Mouse (Mus musculus) erythroblast, embryonic 14.5 days (primary cell): ENCODE measurements around the gene Tmprss13. TPM values are rescaled to one million over a fixed set of nuclear protein-coding genes. Genes with fewer than 3 reads are reported as not detected.

ENCODE experiments used
- H3K27me3 ChIP-seq: 2 replicates; pipeline ENCODE4 v1.6.1; 2012; ENCODE audit warnings: inconsistent platforms; ENCODE audit not compliant: control insufficient read depth
- H3K36me3 ChIP-seq: 2 replicates; pipeline ENCODE4 v1.6.1; 2012; ENCODE audit warnings: mild to moderate bottlenecking, inconsistent platforms; ENCODE audit not compliant: control insufficient read depth
- H3K4me1 ChIP-seq: 2 replicates; pipeline ENCODE4 v1.6.1; 2012; ENCODE audit warnings: inconsistent platforms; ENCODE audit not compliant: control insufficient read depth
- H3K4me3 ChIP-seq: replicated peaks from 2 replicates; pipeline ENCODE3; 2012; ENCODE audit warnings: moderate library complexity, mild to moderate bottlenecking, inconsistent platforms
- H3K9me3 ChIP-seq: 2 replicates; pipeline ENCODE4 v1.6.1; 2012; ENCODE audit warnings: low read length, inconsistent platforms, mixed read lengths; ENCODE audit not compliant: control insufficient read depth
- GATA1 ChIP-seq: IDR thresholded peaks from 2 replicates; pipeline ENCODE4 v1.6.1; 2012; ENCODE audit warnings: low read length, inconsistent platforms, mixed read lengths
- TAL1 ChIP-seq: IDR thresholded peaks from 3 replicates; pipeline ENCODE4 v1.6.1; 2012; ENCODE audit warnings: low read length, inconsistent platforms, mixed read lengths
- polyA plus RNA-seq: library from polyadenylated mRNA; stranded (reverse); fragments of >175 nt; gene quantifications from 2 replicates; pipeline ENCODE4 v1.2.3, GENCODE M21; 2012

Tmprss13 gene
- polyA plus RNA-seq, 1 experiment = not detected

DNA sequence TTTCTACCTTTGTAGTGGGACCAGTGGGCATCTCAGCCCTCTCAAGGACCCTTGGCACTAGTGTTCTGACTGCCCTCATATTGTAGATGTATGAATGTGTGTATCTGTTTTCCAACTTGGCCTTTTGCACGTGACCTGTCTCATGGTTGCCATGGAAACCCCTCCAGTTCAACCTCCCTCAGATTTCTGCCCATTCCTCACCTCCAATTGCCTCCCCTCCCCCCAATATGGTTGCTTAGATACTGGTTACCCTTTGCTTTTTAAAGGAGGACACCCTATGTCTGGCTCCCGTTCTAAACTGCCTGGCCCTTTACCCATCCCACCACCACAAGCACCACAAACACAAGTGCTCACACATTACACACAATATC is 52.4 kb downstream of the Tmprss13 start:
- peaks cover 28% of the 10 kb centered on the region for H3K27me3 ChIP-seq
- no peaks in the 10 kb centered on the region for H3K36me3 ChIP-seq
- H3K9me3 ChIP-seq = no peaks in the 10 kb centered on the region
- TF ChIP-seq GATA1 (no peak), TAL1 (no peak)
- no peaks in the 10 kb centered on the region for H3K4me1 ChIP-seq
- H3K4me3 ChIP-seq = no peak overlapping the region

DNA sequence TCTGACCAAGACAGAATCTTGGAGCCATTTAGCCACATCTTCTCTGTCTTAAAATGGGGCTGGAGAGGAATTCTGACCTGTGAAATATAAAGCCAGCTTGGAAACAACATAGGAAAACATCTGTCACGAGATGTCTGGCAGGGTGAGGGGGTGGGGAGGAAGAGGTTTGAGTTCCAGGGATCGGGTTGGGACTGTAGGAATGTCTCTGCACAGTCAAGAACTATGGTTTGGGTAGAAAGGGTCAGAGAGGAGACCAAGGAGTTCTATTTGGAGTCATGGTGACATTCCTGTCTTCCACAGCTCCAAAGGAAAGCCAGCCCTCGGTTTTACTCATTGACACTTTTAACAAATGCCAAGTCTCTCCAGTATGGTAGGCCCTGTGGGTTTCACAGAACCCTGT is 55.0 kb downstream of the Tmprss13 start:
- peaks cover 28% of the 10 kb centered on the region for H3K27me3 ChIP-seq
- H3K4me1 ChIP-seq = no peaks in the 10 kb centered on the region
- H3K9me3 ChIP-seq = no peaks in the 10 kb centered on the region
- no peak for TF ChIP-seq GATA1
- no peak for TF ChIP-seq TAL1
- H3K36me3 ChIP-seq = no peaks in the 10 kb centered on the region
- H3K4me3 ChIP-seq = no peak overlapping the region

DNA sequence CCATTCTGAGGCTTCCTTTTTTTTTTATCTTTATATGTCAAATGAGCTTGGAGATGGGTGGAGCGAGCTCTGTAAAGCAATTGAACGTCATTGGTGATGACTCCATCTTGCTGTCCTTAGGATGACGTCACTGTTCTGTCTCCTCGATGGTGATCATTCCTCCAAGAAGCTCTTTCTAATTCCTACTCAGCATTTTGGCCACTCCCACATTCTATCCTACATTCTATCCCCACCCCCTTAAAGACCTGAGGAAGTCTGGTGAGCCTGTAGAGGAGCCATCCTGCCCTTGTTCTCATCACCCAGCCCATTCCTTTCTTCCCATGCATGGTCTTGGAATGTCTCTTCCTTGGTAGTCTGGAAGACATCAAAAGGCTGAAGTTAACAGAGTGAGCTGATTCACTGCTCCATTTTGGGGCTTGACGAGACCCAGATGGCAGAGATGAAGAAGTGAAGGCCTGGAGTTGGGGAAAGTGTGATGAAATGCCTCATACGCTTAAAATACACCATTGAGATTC is 56.1 kb downstream of the Tmprss13 start:
- TF ChIP-seq TAL1 = no peak
- no peak for TF ChIP-seq GATA1
- H3K9me3 ChIP-seq = no peaks in the 10 kb centered on the region
- no peaks in the 10 kb centered on the region for H3K36me3 ChIP-seq

DNA sequence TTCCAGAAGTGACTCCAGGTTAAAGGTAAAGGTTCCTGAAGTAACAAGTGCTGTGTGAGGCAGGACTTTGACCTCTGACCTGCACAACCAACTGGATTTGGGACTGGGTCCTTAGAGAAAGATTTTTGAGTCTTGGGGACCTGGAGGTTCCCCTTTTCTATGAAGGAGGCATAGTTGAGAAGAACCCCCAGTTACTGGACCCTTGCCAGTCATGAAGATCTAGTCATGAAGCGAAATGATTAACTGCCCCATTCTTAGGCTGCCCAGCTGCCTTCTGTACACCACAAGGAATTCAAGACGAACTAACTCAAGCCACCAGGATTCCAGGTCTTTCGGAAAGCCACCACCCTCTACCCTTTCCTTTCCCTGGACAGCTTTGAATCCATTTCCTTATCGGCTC is 57.5 kb downstream of the Tmprss13 start:
- H3K4me3 ChIP-seq = no peak overlapping the region
- H3K4me1 ChIP-seq = no peaks in the 10 kb centered on the region
- TF ChIP-seq GATA1 = no peak
- peaks cover 6% of the 10 kb centered on the region for H3K27me3 ChIP-seq
- no peaks in the 10 kb centered on the region for H3K9me3 ChIP-seq
- no peaks in the 10 kb centered on the region for H3K36me3 ChIP-seq

More for the DNA sequence above, 56.1 kb downstream of the Tmprss13 start:
- Histone ChIP-seq H3K4me1 (no peaks in the 10 kb centered on the region), H3K4me3 (no peak overlapping the region), H3K27me3 (peaks cover 20% of the 10 kb centered on the region)

GRCm38 (mm10) chr9:45376883-45377282 is 58.0 kb downstream of the Tmprss13 start:
- TF ChIP-seq GATA1 (no peak), TAL1 (no peak)
- Histone ChIP-seq H3K27me3 (peaks cover 1% of the 10 kb centered on the region), H3K36me3 (no peaks in the 10 kb centered on the region), H3K4me1 (no peaks in the 10 kb centered on the region), H3K4me3 (no peak overlapping the region), H3K9me3 (no peaks in the 10 kb centered on the region)

DNA sequence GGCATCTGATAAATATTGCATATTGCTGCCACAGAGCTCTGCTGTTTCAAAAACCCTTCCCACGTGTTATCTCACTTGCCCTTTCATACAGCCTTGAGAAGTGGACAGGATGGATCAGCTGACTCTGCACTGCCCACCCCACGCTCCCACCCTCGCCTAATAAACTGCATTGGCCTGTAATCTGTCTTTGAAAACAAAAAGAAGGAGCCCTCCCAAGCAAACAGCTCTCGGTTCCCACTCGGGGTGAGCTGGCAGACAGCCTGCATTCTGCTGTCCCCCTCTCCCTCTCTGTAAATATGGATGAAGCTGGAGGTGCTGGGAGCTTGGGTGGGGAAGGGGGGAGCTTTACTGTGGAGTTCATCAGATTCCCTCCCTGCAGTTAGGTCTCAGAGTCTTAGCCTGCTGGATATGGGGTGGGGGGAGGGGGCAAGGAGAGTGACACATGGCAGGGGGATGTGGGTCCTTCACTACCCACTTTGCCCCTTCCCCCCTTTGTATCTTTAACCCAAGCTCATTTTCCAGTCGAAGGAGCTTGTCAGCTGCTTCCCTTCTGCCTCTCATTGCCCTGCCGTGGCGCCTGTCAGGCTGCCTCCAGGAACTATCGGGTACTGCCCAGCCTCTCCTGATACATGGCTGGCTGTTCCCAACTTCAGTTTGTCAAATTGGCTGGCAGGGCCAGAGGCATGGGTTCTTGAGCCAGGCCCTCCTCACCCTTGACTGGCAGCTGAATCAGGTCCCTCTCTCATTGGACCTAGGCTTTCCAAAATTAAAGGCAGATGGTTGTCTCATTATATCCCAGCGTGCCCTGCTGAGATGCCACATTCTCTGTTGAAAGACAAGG is 61.7 kb downstream of the Tmprss13 start:
- no peak for TF ChIP-seq GATA1
- TF ChIP-seq TAL1 = no peak
- Histone ChIP-seq H3K9me3 (no peaks in the 10 kb centered on the region), H3K27me3 (no peaks in the 10 kb centered on the region), H3K4me3 (no peak overlapping the region), H3K36me3 (no peaks in the 10 kb centered on the region), H3K4me1 (no peaks in the 10 kb centered on the region)

DNA sequence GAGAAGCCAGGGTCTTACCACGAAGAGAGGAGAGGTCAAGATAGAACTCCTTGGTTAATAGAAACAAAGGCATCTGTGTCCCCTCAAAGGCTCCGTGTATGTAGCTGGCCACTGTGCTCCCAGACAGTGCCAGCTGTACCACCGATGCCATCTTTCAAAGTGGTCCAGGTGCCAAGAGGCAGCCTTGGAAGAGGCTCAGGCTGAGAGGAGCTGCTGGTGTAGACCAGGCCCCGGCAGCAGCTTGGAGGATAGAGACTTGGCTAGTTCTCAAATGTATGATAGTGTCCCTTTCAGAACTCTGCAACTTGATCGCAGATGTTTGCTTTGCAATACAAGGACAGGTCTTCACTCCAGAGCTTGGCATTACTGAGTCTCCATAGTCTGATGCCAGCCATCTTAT is 63.4 kb downstream of the Tmprss13 start:
- H3K27me3 ChIP-seq = no peaks in the 10 kb centered on the region
- no peaks in the 10 kb centered on the region for H3K9me3 ChIP-seq
- no peaks in the 10 kb centered on the region for H3K36me3 ChIP-seq
- no peaks in the 10 kb centered on the region for H3K4me1 ChIP-seq
- TF ChIP-seq TAL1 = no peak
- TF ChIP-seq GATA1 = no peak
- H3K4me3 ChIP-seq = no peak overlapping the region

DNA sequence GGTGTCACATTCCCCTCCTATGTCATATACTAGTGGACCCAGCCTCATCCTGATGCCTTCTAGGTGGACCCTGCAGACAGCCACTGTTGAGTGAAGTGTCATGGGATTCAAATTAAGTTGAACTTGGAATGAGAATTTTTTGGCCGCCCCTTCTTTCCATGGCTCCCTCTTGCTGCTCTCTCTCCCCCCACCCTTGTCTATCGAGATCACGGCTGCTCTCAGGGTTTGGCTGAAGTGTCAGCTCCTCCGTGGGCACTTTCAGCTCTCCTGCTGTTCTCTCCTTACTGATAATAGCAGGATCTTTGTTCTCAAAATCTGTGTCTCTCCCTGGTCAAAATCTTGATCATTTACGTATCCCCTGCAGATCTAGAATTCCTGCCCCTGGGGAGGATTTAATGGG is 63.9 kb downstream of the Tmprss13 start:
- TF ChIP-seq TAL1 = no peak
- no peak for TF ChIP-seq GATA1
- Histone ChIP-seq H3K36me3 (no peaks in the 10 kb centered on the region), H3K4me3 (no peak overlapping the region), H3K4me1 (no peaks in the 10 kb centered on the region), H3K27me3 (no peaks in the 10 kb centered on the region), H3K9me3 (no peaks in the 10 kb centered on the region)

DNA sequence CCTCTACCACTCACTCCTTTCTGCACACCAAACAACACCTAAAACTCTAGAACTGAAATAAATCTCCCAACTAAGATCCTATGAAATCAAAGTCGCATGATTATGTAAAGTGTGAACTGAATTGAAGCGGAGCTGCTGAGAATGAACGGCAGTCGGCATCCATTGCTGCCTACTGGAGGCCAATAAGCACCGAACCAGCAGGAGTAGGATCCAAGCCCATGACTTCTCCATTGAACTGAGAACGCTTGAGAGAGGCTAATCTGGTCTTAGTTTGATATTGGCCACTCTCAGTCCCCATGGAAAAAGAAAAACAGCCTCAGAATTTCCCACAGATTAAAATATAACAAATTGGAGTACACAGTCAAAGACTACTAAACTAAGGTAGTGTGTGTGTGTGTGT is 65.0 kb downstream of the Tmprss13 start:
- Histone ChIP-seq H3K9me3 (no peaks in the 10 kb centered on the region), H3K36me3 (no peaks in the 10 kb centered on the region)
- TF ChIP-seq TAL1 (no peak), GATA1 (no peak)

GRCm38 (mm10) chr9:45386698-45387097 is 67.8 kb downstream of the Tmprss13 start:
- Histone ChIP-seq H3K4me3 (no peak overlapping the region), H3K9me3 (no peaks in the 10 kb centered on the region), H3K27me3 (no peaks in the 10 kb centered on the region), H3K4me1 (no peaks in the 10 kb centered on the region), H3K36me3 (no peaks in the 10 kb centered on the region)
- no peak for TF ChIP-seq TAL1
- TF ChIP-seq GATA1 = no peak

More for the DNA sequence above, 65.0 kb downstream of the Tmprss13 start:
- Histone ChIP-seq H3K4me1 (no peaks in the 10 kb centered on the region), H3K27me3 (no peaks in the 10 kb centered on the region), H3K4me3 (no peak overlapping the region)
